Mouse (Mus musculus): ENCODE measurements around the gene Galnt16.

GRCm38 (mm10) chr12:80581357-80581756 is 63.3 kb downstream of the Galnt16 start:
- no peak for TF ChIP-seq CTCF (IDR thresholded peaks at IDR 0.05)
- TF ChIP-seq POLR2A (IDR thresholded peaks at IDR 0.05; ENCODE audit: insufficient read depth, low read depth, low read length): no peak

Data from heart, adult 2 months (tissue).